Mouse (Mus musculus) C2C12 (cell line): ENCODE data around the gene Olfr305.

Source experiments
- CEBPB ChIP-seq: IDR thresholded peaks from one replicate; pipeline ENCODE4 v1.6.1; 2011; ENCODE audit warnings: low read depth, mild to moderate bottlenecking, control low read depth, moderate library complexity
- CTCF ChIP-seq: IDR thresholded peaks from one replicate; pipeline ENCODE4 v1.5.1; 2011; ENCODE audit not compliant: control insufficient read depth, insufficient read depth, insufficient read length
- MYOD1 ChIP-seq: IDR thresholded peaks from one replicate; pipeline ENCODE4 v1.6.1; 2011; ENCODE audit warnings: low read depth; ENCODE audit not compliant: control insufficient read depth, insufficient read length
- MYOG ChIP-seq: IDR thresholded peaks from one replicate; pipeline ENCODE4 v1.6.1; 2011; ENCODE audit not compliant: control insufficient read depth, insufficient read length; ENCODE audit errors: extremely low read depth
- USF1 ChIP-seq: IDR thresholded peaks from one replicate; pipeline ENCODE4 v1.6.1; 2011; ENCODE audit warnings: low read depth, mild to moderate bottlenecking, control low read depth, moderate library complexity

GRCm38 (mm10) chr7:86366828-86367227, at the start of gene Olfr305:
- TF ChIP-seq MYOG (no peak), CTCF (no peak), CEBPB (no peak), USF1 (no peak), MYOD1 (no peak)
